Mouse (Mus musculus) brown adipose tissue, adult 24 weeks (tissue): ENCODE results near the gene Dnaaf2. TPM values are rescaled to one million over a fixed set of nuclear protein-coding genes. Genes with fewer than 3 reads are reported as not detected.
"Not testable (repeated sequence)": the region's sequence is repeated elsewhere in the genome, so short reads cannot be mapped to it uniquely, and the experiment has no call there.

Experiments used
- H3K27ac ChIP-seq: fragments of 200-500 bp; replicated peaks from 2 replicates; pipeline ENCODE4 v1.5.1; 2012; ENCODE audit warnings: low read depth, mild to moderate bottlenecking, low read length
- H3K4me1 ChIP-seq: fragments of 200-500 bp; 2 replicates; pipeline ENCODE4 v1.6.1; 2012; ENCODE audit warnings: low read length, mixed read lengths; ENCODE audit not compliant: control insufficient read depth, insufficient read depth, insufficient read length
- H3K4me3 ChIP-seq: fragments of 200-500 bp; 2 replicates; pipeline ENCODE4 v1.5.1; 2012; ENCODE audit warnings: low read depth, mild to moderate bottlenecking, low read length, moderate library complexity; ENCODE audit not compliant: insufficient read depth
- polyA plus RNA-seq: library from polyadenylated mRNA; stranded (reverse); fragments of >200 nt; gene quantifications from 2 replicates; pipeline ENCODE4 v1.2.4, GENCODE M21; 2012; ENCODE audit not compliant: missing spikeins, insufficient read depth, insufficient read length

The Dnaaf2 gene
- polyA plus RNA-seq, 1 experiment = not detected

DNA sequence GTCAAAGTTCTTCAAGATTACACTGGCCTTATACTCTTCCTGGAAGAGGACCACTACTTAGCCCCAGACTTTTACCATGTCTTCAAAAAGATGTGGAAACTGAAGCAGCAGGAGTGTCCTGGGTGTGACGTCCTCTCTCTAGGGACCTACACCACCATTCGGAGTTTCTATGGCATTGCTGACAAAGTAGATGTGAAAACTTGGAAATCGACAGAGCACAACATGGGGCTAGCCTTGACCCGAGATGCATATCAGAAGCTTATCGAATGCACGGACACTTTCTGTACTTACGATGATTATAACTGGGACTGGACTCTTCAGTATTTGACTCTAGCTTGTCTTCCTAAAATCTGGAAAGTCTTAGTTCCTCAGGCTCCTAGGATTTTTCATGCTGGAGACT, 12.9 kb downstream of the Dnaaf2 start:
- H3K4me3 ChIP-seq = peak overlapping the region; percentile 74
- peaks cover 7% of the 10 kb centered on the region; the same call in 1 of the 2 replicates for H3K4me1 ChIP-seq
- H3K27ac ChIP-seq = no peak overlapping the region

GRCm38 (mm10) chr12:69184342-69185295, 13.6 kb downstream of the Dnaaf2 start:
- Histone ChIP-seq H3K27ac (peak overlapping the region; percentile 69), H3K4me3 (peak overlapping the region; percentile 74), H3K4me1 (peaks cover 7% of the 10 kb centered on the region; the same call in 1 of the 2 replicates)

- H3K4me1 ChIP-seq = peaks cover 7% of the 10 kb centered on the region; the same call in 1 of the 2 replicates
- peak within 1 kb of the TSS; percentile 76 for H3K27ac ChIP-seq
- peak within 1 kb of the TSS; percentile 84 for H3K4me3 ChIP-seq
Measured at GRCm38 (mm10) chr12:69183583-69184308, 14.5 kb downstream of the Dnaaf2 start, which contains the start of the genes Rpl36al and Mgat2. Gene Rpl36al, minus strand, starts transcription at chr12:69184083. Gene Mgat2, plus strand, starts transcription at chr12:69184157.

DNA sequence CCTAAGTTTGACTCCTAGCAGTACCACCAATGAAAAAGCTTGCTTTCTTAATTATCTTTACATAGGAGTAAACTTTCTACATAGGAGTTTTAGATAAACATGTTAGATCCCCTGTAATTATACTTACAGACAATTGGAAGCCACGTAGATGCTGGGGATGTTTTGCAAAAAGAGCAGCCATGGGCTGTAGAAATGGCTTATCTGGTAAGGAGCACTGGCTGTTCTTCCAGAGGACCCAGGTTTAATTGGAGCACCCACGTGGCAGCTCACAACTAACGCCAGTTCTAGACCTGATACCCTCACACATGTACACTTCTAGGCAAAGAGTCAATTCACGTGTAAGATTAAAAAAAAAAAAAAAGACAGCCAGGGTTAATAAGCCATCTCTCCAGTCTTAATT, 16.4 kb downstream of the Dnaaf2 start:
- H3K27ac ChIP-seq = no peak overlapping the region
- no peak overlapping the region for H3K4me3 ChIP-seq
- peaks cover 3% of the 10 kb centered on the region; the same call in 1 of the 2 replicates for H3K4me1 ChIP-seq

DNA sequence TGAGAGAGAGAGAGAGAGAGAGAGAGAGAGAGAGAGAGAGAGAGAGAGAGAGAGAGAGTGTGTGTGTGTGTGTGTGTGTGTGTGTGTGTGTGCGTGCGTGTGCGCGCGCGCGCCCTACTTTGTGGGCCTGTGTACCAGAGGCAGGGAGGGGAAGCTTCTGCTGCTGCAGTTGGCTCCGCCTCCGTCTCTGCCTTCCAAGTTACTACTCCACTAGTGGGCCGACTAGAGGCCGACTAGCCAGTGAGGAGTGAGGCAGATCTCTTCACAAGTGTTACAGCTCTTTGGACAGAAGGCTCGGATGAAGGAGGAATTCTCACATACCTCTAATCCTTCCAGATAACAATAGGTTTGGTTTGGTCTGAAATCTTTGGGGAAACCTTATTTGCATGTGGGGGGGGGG, 18.9 kb downstream of the Dnaaf2 start:
- no peak overlapping the region for H3K27ac ChIP-seq
- H3K4me1 ChIP-seq = peaks cover 3% of the 10 kb centered on the region; the same call in 1 of the 2 replicates
- no peak overlapping the region for H3K4me3 ChIP-seq

DNA sequence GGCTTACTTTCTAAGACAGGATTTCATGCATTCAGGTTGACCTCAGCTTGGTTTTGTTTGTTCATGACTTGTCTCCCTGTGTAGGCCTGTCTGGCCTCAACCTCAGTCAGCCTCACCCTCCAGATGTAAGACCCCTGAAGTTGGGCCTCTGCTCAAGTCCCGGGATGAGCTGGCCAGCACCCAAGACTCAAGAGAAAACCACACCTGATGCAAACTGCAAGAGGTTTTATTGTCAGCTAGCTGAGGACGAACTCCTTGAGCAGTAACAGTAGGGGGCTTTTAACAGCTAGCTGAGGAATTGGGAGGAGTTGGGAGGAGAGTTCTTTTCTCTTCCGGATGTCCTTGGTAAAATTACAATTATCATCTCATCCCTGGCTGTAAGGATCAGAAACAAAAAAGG, 20.7 kb downstream of the Dnaaf2 start:
- no peak overlapping the region for H3K4me3 ChIP-seq
- H3K4me1 ChIP-seq = no peaks in the 10 kb centered on the region
- H3K27ac ChIP-seq = no peak overlapping the region

DNA sequence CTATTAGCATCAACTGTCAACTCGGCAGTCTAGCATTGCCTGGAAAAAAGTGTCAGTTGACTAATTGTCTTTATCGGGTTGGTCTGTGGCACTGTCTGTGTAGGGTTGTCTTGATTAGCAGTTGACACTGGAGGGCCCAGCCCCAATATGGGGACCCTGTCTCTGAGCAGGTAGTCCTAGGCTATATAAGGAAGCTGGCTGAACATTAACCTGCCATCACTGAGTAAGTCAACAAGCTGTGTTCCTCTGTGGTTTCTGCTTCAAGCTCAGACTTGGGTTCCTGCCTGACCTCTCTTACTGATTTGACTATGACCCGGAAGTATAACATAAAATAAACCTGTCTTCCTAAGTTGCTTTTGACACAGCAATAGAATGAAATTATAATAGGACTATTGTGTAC, 22.3 kb downstream of the Dnaaf2 start:
- no peak overlapping the region for H3K27ac ChIP-seq

DNA sequence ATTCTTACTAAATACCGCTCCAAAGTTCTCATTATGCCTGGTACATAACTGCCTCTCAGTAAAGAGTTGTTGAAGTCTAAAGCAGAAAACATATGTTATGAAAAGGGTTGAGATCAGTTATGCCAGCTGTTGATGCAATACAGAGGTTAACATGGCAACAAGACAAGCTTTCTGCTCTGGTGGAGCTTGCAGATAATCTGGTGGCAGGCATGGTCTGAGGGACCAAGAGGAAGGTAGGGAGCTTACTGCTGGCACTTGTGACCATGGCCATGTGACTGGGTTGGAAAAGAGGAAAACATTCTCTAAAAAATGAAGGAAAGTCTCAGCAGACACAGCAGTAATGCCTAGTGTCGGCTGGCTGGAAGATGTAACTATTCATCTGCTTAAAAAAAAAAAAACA, 26.9 kb downstream of the Dnaaf2 start:
- Histone ChIP-seq H3K4me1 (0 out of 2 replicates have a peak, but pooled peaks cover 3% of the 10 kb centered on the region), H3K27ac (no peak overlapping the region), H3K4me3 (no peak overlapping the region)

More for the DNA sequence above, 22.3 kb downstream of the Dnaaf2 start:
- Histone ChIP-seq H3K4me1 (no peaks in the 10 kb centered on the region), H3K4me3 (no peak overlapping the region)

DNA sequence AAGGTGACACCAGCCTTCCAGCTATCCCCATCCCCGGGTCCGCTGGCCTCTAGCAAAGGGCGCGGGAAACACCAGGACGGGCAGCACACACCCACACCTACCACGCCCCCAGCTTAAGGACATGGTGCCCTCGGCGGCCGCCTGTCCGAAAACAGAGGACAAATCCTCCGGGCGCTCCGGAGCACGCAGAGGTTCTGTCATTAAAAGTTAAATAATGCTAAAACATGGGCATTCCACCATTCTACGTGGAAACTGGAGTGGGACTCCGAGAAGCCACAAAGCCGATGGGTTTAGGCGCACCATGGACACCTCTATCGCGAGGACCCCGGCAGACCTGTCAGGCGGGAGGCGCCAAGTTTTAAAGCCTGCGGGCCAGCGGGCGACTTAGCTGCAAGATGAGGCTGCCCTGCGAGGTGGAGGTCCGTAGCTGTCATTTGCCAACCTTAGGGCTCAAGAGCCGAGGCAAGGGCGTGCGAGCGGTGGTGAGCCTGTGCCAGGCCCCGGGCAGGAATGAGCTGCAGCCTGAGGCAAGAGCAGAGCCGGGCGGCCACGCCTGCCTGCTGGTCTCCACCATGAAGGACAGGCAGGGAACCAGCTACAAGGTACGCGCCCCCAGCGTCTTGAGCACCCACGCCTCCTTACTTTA, 29.6 kb downstream of the Dnaaf2 start, which contains the start of gene Lrr1:
Lrr1 (plus strand) TSS at position 354 of the 646 bp plus-strand sequence.
- H3K27ac ChIP-seq = peak within 1 kb of the TSS; percentile 89
- peak within 1 kb of the TSS; percentile 65 for H3K4me3 ChIP-seq
- H3K4me1 ChIP-seq = 0 out of 2 replicates have a peak, but pooled peaks cover 3% of the 10 kb centered on the region

DNA sequence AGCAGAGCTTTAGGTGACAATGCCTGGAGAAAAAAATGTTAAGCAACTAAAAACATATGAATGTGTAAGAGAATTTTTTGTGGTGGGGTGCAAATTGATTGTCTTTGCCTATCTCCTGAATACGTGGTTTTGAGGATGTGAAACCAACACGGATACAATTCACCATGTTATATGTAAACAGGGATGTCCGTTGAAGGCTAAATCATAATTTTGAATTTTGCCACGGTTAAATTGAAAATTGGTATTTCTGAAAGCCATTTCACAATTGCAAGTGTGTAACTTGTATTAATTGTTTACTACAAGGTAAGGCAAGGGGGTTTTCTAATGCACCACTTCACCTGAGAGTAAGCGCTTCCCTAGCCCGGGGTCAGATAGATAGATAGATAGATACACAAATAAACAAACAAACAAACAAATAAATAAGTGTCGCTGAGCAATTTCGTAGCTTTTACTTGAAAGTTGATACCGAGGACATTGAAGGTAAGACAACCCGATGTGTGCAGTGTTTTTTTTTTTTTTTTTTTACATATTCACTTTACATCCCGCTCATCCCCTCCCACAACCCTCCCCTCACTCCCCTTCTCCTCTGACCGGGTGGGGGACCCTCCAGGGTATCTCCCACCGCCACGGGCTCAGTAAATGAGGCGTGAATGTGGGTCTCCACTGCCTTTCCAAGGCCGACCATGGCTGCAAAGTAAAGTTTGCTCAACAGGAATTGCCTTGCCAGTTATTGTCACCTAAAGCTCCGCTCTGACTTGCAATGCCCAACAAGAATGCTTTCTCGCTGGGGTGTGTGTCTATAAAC, 30.4 kb downstream of the Dnaaf2 start:
- H3K4me3 ChIP-seq = peak overlapping the region; percentile 65
- H3K4me1 ChIP-seq = 0 out of 2 replicates have a peak, but pooled peaks cover 3% of the 10 kb centered on the region
- no peak overlapping the region for H3K27ac ChIP-seq

DNA sequence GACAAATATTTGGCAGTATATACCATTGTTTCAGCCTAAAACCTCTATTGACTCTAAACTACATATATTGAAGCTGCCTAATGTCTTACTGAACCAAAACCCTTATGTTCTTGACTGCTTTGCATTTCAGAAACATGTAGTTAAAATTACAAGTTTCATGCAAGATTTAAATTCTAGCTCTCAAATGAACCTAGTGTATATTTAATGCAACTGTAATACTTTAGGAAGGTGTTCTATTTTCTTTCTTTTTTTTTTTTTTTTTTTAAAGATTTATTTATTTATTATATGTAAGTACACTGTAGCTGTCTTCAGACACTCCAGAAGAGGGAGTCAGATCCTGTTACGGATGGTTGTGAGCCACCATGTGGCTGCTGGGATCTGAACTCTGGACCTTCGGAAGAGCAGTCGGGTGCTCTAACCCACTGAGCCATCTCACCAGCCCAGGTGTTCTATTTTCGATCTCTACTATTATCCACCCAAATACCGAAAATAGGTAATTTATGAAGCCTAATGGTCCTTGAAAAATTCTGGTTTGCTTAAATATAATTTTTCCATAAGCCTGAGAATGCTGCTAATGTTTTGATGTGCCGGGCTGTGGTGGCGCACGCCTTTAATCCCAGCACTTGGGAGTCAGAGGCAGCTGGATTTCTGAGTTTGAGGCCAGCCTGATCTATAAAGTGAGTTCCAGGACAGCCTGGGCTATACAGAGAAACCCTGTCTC, 31.2 kb downstream of the Dnaaf2 start:
- not testable (repeated sequence) for H3K4me1 ChIP-seq, H3K4me3 ChIP-seq, H3K27ac ChIP-seq

- no peak overlapping the region for H3K27ac ChIP-seq
- H3K4me3 ChIP-seq = no peak overlapping the region
- H3K4me1 ChIP-seq = 0 out of 2 replicates have a peak, but pooled peaks cover 3% of the 10 kb centered on the region
Measured at GRCm38 (mm10) chr12:69164904-69165303, 33.3 kb downstream of the Dnaaf2 start.

DNA sequence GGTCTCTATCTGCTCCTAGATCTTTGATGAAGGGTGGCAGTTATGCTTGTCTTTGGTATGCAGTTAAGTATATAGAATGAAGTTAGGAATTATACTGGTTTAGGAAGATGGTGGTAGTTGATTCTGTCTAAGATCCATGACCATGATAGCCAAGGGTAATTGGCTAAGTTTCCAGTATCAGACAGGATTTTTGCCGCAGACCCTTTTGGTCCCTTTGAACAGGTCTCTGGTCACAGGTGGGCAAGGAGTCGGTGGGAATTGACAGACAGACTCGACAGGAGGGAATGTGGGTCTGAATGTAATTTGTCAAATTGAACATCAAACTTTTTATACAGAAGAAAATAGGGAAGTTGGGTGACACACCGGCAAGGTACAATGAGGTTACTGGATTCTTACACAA, 34.6 kb downstream of the Dnaaf2 start:
- H3K27ac ChIP-seq, H3K4me3 ChIP-seq, H3K4me1 ChIP-seq: not testable (repeated sequence)
